Mouse (Mus musculus) brain, embryonic 14.5 days (tissue): ENCODE results near the gene Tle2. TPM values are rescaled to one million over a fixed set of nuclear protein-coding genes. Genes with fewer than 3 reads are reported as not detected.
A peak's percentile ranks its signal among the peaks of the same experiment; 100 is the strongest.

Source experiments
- DNase-seq: peaks from one replicate; pipeline ENCODE4 v3.0.0-alpha.2; 2011; ENCODE audit warnings: low read depth
- CTCF ChIP-seq: fragments of 200-500 bp; IDR thresholded peaks from 2 replicates; pipeline ENCODE4 v1.5.1; 2012; ENCODE audit warnings: inconsistent platforms, mild to moderate bottlenecking, moderate library complexity, borderline replicate concordance; ENCODE audit not compliant: insufficient read depth, insufficient read length; ENCODE audit errors: extremely low read depth
- POLR2A ChIP-seq: fragments of 200-500 bp; IDR thresholded peaks from 2 replicates; pipeline ENCODE4 v1.6.1; 2012; ENCODE audit warnings: mild to moderate bottlenecking, inconsistent platforms, borderline replicate concordance; ENCODE audit not compliant: poor library complexity, insufficient read depth, insufficient read length, severe bottlenecking; ENCODE audit errors: extremely low read depth
- polyA plus RNA-seq: library from polyadenylated mRNA; depleted of rRNA; stranded (reverse); fragments of >200 nt; gene quantifications from 2 replicates; pipeline ENCODE4 v1.2.3, GENCODE M21; 2012

Gene Tle2
- polyA plus RNA-seq, 1 experiment: 82.1 TPM

GRCm38 (mm10) chr10:81569507-81570237 is 4.7 kb upstream of the Tle2 start:
- no peak for DNase-seq
- TF ChIP-seq CTCF (no peak), POLR2A (no peak)

GRCm38 (mm10) chr10:81570238-81570800 is 4.0 kb upstream of the Tle2 start:
- DNase-seq: no peak
- no peak for TF ChIP-seq POLR2A
- no peak for TF ChIP-seq CTCF

GRCm38 (mm10) chr10:81570831-81571500 is 3.4 kb upstream of the Tle2 start:
- DNase-seq: peak; percentile 99
- TF ChIP-seq POLR2A (no peak), CTCF (no peak)

GRCm38 (mm10) chr10:81571501-81571876 is 2.9 kb upstream of the Tle2 start:
- TF ChIP-seq POLR2A (no peak), CTCF (no peak)
- peak; percentile 100 for DNase-seq

- no peak for DNase-seq
- no peak for TF ChIP-seq POLR2A
- no peak for TF ChIP-seq CTCF
These were observed 2.2 kb upstream of the Tle2 start for GRCm38 (mm10) chr10:81572133-81572671.

GRCm38 (mm10) chr10:81572975-81573374 is 1.4 kb upstream of the Tle2 start:
- DNase-seq: no peak
- no peak for TF ChIP-seq CTCF
- no peak for TF ChIP-seq POLR2A

GRCm38 (mm10) chr10:81575208-81575631 is 859 bp downstream of the Tle2 start:
- TF ChIP-seq CTCF (no peak), POLR2A (peak; percentile 43; the same call in 1 of the 2 replicates)
- DNase-seq: peak; percentile 56

- no peak for TF ChIP-seq CTCF
- no peak for TF ChIP-seq POLR2A
- peak; percentile 19 for DNase-seq
These were observed 1.3 kb downstream of the Tle2 start for GRCm38 (mm10) chr10:81575695-81576094.

- TF ChIP-seq CTCF (no peak), POLR2A (no peak)
- DNase-seq: no peak
These were observed 5.6 kb downstream of the Tle2 start for GRCm38 (mm10) chr10:81579967-81580366.

GRCm38 (mm10) chr10:81580441-81581070 is 6.2 kb downstream of the Tle2 start:
- no peak for TF ChIP-seq POLR2A
- TF ChIP-seq CTCF: peak; percentile 25; the same call in 1 of the 2 replicates
- no peak for DNase-seq

GRCm38 (mm10) chr10:81583347-81583746 is 9.0 kb downstream of the Tle2 start:
- TF ChIP-seq POLR2A: no peak
- TF ChIP-seq CTCF: no peak
- no peak for DNase-seq

GRCm38 (mm10) chr10:81588739-81589138 is 14.4 kb downstream of the Tle2 start:
- TF ChIP-seq POLR2A (no peak), CTCF (no peak)

More at GRCm38 (mm10) chr10:81588739-81589138, 14.4 kb downstream of the Tle2 start:
- DNase-seq: no peak
